25 mouse cellular contexts compared by ENCODE assay signal in the genomic region with DNA sequence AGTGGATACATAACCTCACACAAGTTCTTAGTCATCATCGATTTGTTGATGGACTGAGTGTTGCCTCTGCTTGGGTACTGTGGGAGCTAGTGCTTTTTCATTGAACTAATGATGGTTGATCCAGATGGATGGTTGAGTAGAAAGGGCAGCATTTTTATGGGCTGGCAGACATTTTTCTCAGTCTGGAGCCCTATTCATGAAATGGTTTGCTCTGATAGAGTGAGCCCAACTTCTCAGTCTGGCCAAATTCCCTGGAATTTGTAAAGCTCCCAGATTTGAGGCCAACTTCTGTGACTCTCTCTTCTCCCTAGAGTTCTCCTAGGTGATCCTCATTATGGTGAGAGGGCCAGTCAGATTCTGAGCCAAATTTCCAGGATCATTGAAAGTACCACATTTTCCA.
"Had no signal": no experiment of that assay in that cellular context is flagged by ENCODE, and none has a peak within 500 bp of the region (broad histone marks: within the 10 kb centered on the region; RNA-seq: fewer than 3 reads in every experiment).

No protein-coding gene starts in this region.

- H3K36me3 ChIP-seq: heart, embryonic 13.5 days; heart, embryonic 15.5 days; hindbrain, embryonic 13.5 days; hindbrain, embryonic 15.5 days; kidney, embryonic 15.5 days; limb, embryonic 13.5 days; limb, embryonic 15.5 days; liver, embryonic 12.5 days had no signal

- H3K9ac ChIP-seq: heart, embryonic 13.5 days; heart, embryonic 15.5 days; hindbrain, embryonic 13.5 days; hindbrain, embryonic 15.5 days; kidney, embryonic 15.5 days; limb, embryonic 13.5 days; limb, embryonic 15.5 days; liver, embryonic 12.5 days; liver, embryonic 14.5 days had no signal

- ATAC-seq: hindbrain, postnatal 0 days; intestine, postnatal 0 days; liver, embryonic 12.5 days had no signal

- H3K27ac ChIP-seq: heart, adult 2 months; heart, embryonic 13.5 days; heart, embryonic 15.5 days; hindbrain, embryonic 13.5 days; hindbrain, embryonic 15.5 days; hindbrain, postnatal 0 days; kidney, embryonic 15.5 days; kidney, postnatal 0 days; layer of hippocampus, adult 2 months; limb, embryonic 13.5 days; limb, embryonic 15.5 days; liver, embryonic 12.5 days; liver, embryonic 14.5 days had no signal

- H3K9me3 ChIP-seq: heart, embryonic 13.5 days; heart, embryonic 15.5 days; hindbrain, embryonic 13.5 days; hindbrain, embryonic 15.5 days; kidney, embryonic 15.5 days; limb, embryonic 13.5 days; limb, embryonic 15.5 days; liver, embryonic 12.5 days had no signal

- DNase-seq: gastrocnemius, postnatal 14 days; gastrocnemius, postnatal 36 days; heart, adult 11 months; heart, adult 2 months; heart, postnatal 14 days; heart, postnatal 36 days; kidney, adult 18-20 months; kidney, adult 9 months; kidney, postnatal 14 days; kidney, postnatal 36 days; left cerebral cortex, postnatal 4 days had no signal

- H3K4me1 ChIP-seq: heart, embryonic 13.5 days; heart, embryonic 15.5 days; hindbrain, embryonic 13.5 days; hindbrain, embryonic 15.5 days; kidney, embryonic 15.5 days; limb, embryonic 13.5 days; limb, embryonic 15.5 days; liver, embryonic 12.5 days had no signal

- H3K4me3 ChIP-seq: heart, adult 2 months; heart, embryonic 13.5 days; heart, embryonic 15.5 days; hindbrain, embryonic 13.5 days; hindbrain, embryonic 15.5 days; kidney, embryonic 15.5 days; layer of hippocampus, adult 2 months; limb, embryonic 13.5 days; limb, embryonic 15.5 days; liver, embryonic 12.5 days had no signal

- H3K27me3 ChIP-seq: heart, embryonic 13.5 days; heart, embryonic 15.5 days; hindbrain, embryonic 13.5 days; hindbrain, embryonic 15.5 days; kidney, embryonic 15.5 days; limb, embryonic 13.5 days; limb, embryonic 15.5 days; liver, embryonic 12.5 days had no signal

- H3K4me2 ChIP-seq: heart, embryonic 11.5 days; heart, embryonic 13.5 days; heart, embryonic 15.5 days; hindbrain, embryonic 13.5 days; hindbrain, embryonic 15.5 days; kidney, embryonic 15.5 days; limb, embryonic 13.5 days; limb, embryonic 15.5 days; liver, embryonic 12.5 days had no signal
